9 mouse cellular contexts compared by ENCODE assay signal in the genomic region with DNA sequence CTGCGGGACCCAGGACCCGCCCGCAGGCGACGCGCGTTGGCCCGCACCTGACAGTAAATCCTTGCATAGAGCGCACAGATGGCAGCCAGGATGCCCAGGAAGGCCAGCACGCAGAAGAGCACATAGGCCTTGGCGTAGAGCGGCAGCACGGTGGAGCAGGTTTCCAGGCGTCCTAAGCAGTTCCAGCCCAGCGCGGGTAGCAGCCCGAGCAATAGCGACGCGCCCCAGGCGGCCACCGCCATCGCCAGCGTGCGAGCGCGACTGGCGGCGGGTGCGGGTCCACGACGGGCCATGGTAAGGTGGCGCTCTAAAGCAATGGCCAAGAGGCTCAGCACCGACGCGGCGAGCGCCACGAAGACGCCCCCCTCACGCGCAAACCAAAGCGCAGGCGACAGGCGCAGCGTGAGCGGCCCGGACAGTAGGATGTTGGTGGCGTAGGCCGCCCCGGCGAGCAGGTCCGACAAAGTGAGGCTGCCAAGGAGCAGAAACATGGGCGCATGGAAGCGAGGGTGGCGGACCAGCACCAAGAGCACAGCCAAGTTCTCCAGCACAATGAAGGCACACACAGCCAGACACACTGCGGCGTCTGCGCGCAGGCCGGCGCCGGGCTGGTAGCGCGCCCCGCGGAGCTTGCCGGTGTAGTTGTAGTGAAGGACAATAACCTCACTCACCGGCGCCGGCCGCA. TPM values are rescaled to one million over a fixed set of nuclear protein-coding genes. Genes with fewer than 3 reads are reported as not detected.
A peak's percentile ranks its signal among the peaks of the same experiment; 100 is the strongest.
DNase-seq lines count a peak whose midpoint lies in the region; ATAC-seq and TF ChIP-seq lines count a peak whose summit lies in the region.
"Had no signal": no experiment of that assay in that cellular context is flagged by ENCODE, and none has a peak within 500 bp of the region (broad histone marks: within the 10 kb centered on the region; RNA-seq: fewer than 3 reads in every experiment).

No protein-coding gene starts in this region.

- no peak for TF ChIP-seq EP300 in heart, adult 2 months (IDR thresholded peaks at IDR 0.05; ENCODE audit: insufficient read depth, low read depth, low read length)

- H3K4me2 ChIP-seq in liver, embryonic 12.5 days = peak overlapping the region; percentile 68

- no peaks in the 10 kb centered on the region for H3K36me3 ChIP-seq in heart, adult 2 months (ENCODE audit: control insufficient read depth, insufficient read depth, low read length)
- no peaks in the 10 kb centered on the region for H3K36me3 ChIP-seq in E14TG2a.4 (ENCODE audit: insufficient read depth, low read length)
- no peaks in the 10 kb centered on the region for H3K36me3 ChIP-seq in liver, embryonic 12.5 days

- under 1% methylated on average over 72 of the region's 72 CpGs for WGBS in heart, adult 2 months
- 2% methylated on average over 72 of the region's 72 CpGs for WGBS in liver, embryonic 12.5 days (ENCODE audit: insufficient replicate concordance)

- intact Hi-C loops in heart, adult 2 months (cut with DNase I) = loop anchor here (5.0 kb wide), 2 partner anchors 123 to 168 kb away; a partner anchor contains a TSS
- intact Hi-C loops in heart, postnatal 10 days (cut with DNase I) = no loop called here

- H3K27ac ChIP-seq in heart, adult 2 months = no peak overlapping the region
- H3K27ac ChIP-seq in liver, embryonic 12.5 days = no peak overlapping the region

- H3K27me3 ChIP-seq in heart, adult 2 months (ENCODE audit: control insufficient read depth, insufficient read depth, low read length) = peaks cover 13% of the 10 kb centered on the region
- H3K27me3 ChIP-seq in E14TG2a.4 (ENCODE audit: insufficient read depth, low read length) = peaks cover 74% of the 10 kb centered on the region
- peaks cover 81% of the 10 kb centered on the region for H3K27me3 ChIP-seq in liver, embryonic 12.5 days (replicated peaks)

- H3K4me1 ChIP-seq in heart, adult 2 months (ENCODE audit: control insufficient read depth, insufficient read depth, low read length) = 0 out of 2 replicates have a peak, but pooled peaks cover 1% of the 10 kb centered on the region
- peaks cover 55% of the 10 kb centered on the region for H3K4me1 ChIP-seq in E14TG2a.4 (replicated peaks; ENCODE audit: low read depth, low read length)
- peaks cover 37% of the 10 kb centered on the region for H3K4me1 ChIP-seq in liver, embryonic 12.5 days

- peak overlapping the region; percentile 62 for H3K9ac ChIP-seq in heart, adult 2 months (ENCODE audit: low read depth, low read length)
- no peak overlapping the region for H3K9ac ChIP-seq in liver, embryonic 12.5 days

- H3K79me2 ChIP-seq in heart, adult 2 months (replicated peaks; ENCODE audit: control insufficient read depth, insufficient read depth, low read length) = no peaks in the 10 kb centered on the region

- H3K4me3 ChIP-seq in heart, adult 2 months = peak overlapping the region; percentile 46
- H3K4me3 ChIP-seq in E14TG2a.4 (replicated peaks; ENCODE audit: low read length) = peak overlapping the region; percentile 78
- peak overlapping the region; percentile 39 for H3K4me3 ChIP-seq in liver, embryonic 12.5 days

- ATAC-seq in liver, embryonic 12.5 days = no peak

- peak in 1 of 2 experiments; percentile 36 for DNase-seq in heart, adult 2 months
- no peak for DNase-seq in heart, adult 11 months
- peak; percentile 76 to 78 for DNase-seq in cerebellum, postnatal 10 days
- peak; percentile 36 to 42 for DNase-seq in heart, postnatal 10 days
- DNase-seq in right cerebral cortex, postnatal 25 days = peak; percentile 68
- no peak for DNase-seq in gastrocnemius, postnatal 10 days

- no peak for TF ChIP-seq POLR2A in heart, adult 2 months (IDR thresholded peaks at IDR 0.05; ENCODE audit: insufficient read depth, low read depth, low read length)

- TF ChIP-seq CTCF in heart, adult 2 months (IDR thresholded peaks at IDR 0.05) = no peak
- TF ChIP-seq CTCF in E14TG2a.4 (conservative IDR thresholded peaks at IDR 0.05; ENCODE audit: low read length) = no peak

- no peaks in the 10 kb centered on the region for H3K9me3 ChIP-seq in E14TG2a.4 (ENCODE audit: low read length)
- H3K9me3 ChIP-seq in liver, embryonic 12.5 days (replicated peaks) = 0 out of 2 replicates have a peak, but pooled peaks cover 4% of the 10 kb centered on the region

RNA-seq across cellular contexts. Expression of a gene that starts 3.7 kb away (rescaled TPM):
- 1 to 10 TPM; 1.2 to 1.3 TPM for total RNA-seq in heart, adult 2 months (2021)
- 0.73 and 1.5 TPM in 2 replicates for polyA plus RNA-seq in heart, adult 2 months (2012; rRNA removed)
- under 1 TPM; 0.41 to 0.50 TPM for total RNA-seq in heart, postnatal 10 days (2021)
- 0.10 and 0.12 TPM in 2 replicates for polyA plus RNA-seq in liver, embryonic 12.5 days (2016; fragmentation: Nextera tagmentation; extraction: Ambion mirVana)
- total RNA-seq in gastrocnemius, postnatal 10 days (2021) = under 1 TPM; 0.09 to 0.19 TPM
- total RNA-seq: CH12.LX had no signal

RNA-seq across cellular contexts. Expression of a gene that starts 5.4 kb away (rescaled TPM):
- 10 to 100 TPM; 37.6 to 47.2 TPM for total RNA-seq in heart, adult 2 months (2021)
- polyA plus RNA-seq in heart, adult 2 months (2012; rRNA removed) = 40.4 and 46.0 TPM in 2 replicates
- 10 to 100 TPM; 38.5 to 39.5 TPM for total RNA-seq in heart, postnatal 10 days (2021)
- 39.8 and 41.6 TPM in 2 replicates for polyA plus RNA-seq in liver, embryonic 12.5 days (2016; fragmentation: Nextera tagmentation; extraction: Ambion mirVana)
- total RNA-seq in gastrocnemius, postnatal 10 days (2021) = 10 to 100 TPM; 59.6 to 60.9 TPM

RNA-seq across cellular contexts. Expression of a gene that starts 20.5 kb away (rescaled TPM):
- 100 to 1,000 TPM in 1 of 2 experiments, 10 to 100 TPM in 1; 88.7 to 100 TPM for total RNA-seq in heart, adult 2 months (2021)
- 60.8 and 72.6 TPM in 2 replicates for polyA plus RNA-seq in heart, adult 2 months (2012; rRNA removed)
- total RNA-seq in heart, postnatal 10 days (2021) = 10 to 100 TPM; 67.6 to 69.6 TPM
- 85.7 and 85.9 TPM in 2 replicates for polyA plus RNA-seq in liver, embryonic 12.5 days (2016; fragmentation: Nextera tagmentation; extraction: Ambion mirVana)
- total RNA-seq in gastrocnemius, postnatal 10 days (2021) = 10 to 100 TPM; 28.4 to 31.9 TPM

RNA-seq across cellular contexts. Expression of a gene that starts 43.2 kb away (rescaled TPM):
- total RNA-seq in heart, adult 2 months (2021) = 10 to 100 TPM; 16.3 to 16.8 TPM
- 10.5 and 12.8 TPM in 2 replicates for polyA plus RNA-seq in heart, adult 2 months (2012; rRNA removed)
- 10 to 100 TPM; 18.9 to 19.7 TPM for total RNA-seq in heart, postnatal 10 days (2021)
- polyA plus RNA-seq in liver, embryonic 12.5 days (2016; fragmentation: Nextera tagmentation; extraction: Ambion mirVana) = 14.5 and 15.5 TPM in 2 replicates
- 10 to 100 TPM; 10.8 to 14.5 TPM for total RNA-seq in gastrocnemius, postnatal 10 days (2021)

RNA-seq across cellular contexts. Expression of a gene that starts 46.6 kb away (rescaled TPM):
- total RNA-seq in heart, adult 2 months (2021) = 10 to 100 TPM; 11.3 to 15.0 TPM
- polyA plus RNA-seq in heart, adult 2 months (2012; rRNA removed) = 25.0 and 32.9 TPM in 2 replicates
- 10 to 100 TPM; 24.5 to 25.3 TPM for total RNA-seq in heart, postnatal 10 days (2021)
- polyA plus RNA-seq in liver, embryonic 12.5 days (2016; fragmentation: Nextera tagmentation; extraction: Ambion mirVana) = 87.4 and 88.6 TPM in 2 replicates
- 10 to 100 TPM; 14.2 to 16.1 TPM for total RNA-seq in gastrocnemius, postnatal 10 days (2021)

Comparison
In these comparisons a context has a peak if more than half of its experiments do, and no peak if none do; other contexts are left out.
1. DNase-seq: peak in cerebellum, postnatal 10 days (2 of 2), heart, postnatal 10 days (2 of 2) and right cerebral cortex, postnatal 25 days (single experiment); none in heart, adult 11 months (single experiment) and gastrocnemius, postnatal 10 days (single experiment).
2. Peak in every context shown above with its lines, with median percentiles within 50 percentile points of each other: H3K4me3 ChIP-seq.